26 mouse cellular contexts compared by ENCODE assay signal in the genomic region with DNA sequence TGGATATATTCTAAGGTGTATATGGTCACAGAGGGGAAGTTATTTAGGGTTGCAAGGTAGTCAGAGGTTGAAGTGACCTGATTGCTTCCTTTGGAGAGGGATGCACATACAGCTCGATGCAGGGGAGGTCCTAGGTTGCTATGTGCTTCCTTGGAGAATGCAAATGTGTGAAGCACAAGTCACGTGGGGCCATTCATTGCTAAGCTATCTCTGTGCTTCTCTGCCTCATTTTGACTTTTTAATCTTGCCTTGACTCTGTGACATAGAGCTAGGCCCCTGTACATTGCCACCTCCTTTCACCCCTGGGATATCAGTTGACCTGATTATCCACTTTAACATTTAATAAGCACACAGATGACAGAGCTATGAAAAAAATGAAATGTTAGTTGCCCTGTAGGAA.
DNase-seq lines count a peak whose midpoint lies in the region; ATAC-seq and TF ChIP-seq lines count a peak whose summit lies in the region.
"Had no signal": no experiment of that assay in that cellular context is flagged by ENCODE, and none has a peak within 500 bp of the region (broad histone marks: within the 10 kb centered on the region; RNA-seq: fewer than 3 reads in every experiment).

No protein-coding gene starts in this region.

- no peak overlapping the region for H3K4me2 ChIP-seq in hindbrain, embryonic 12.5 days (replicated peaks)
- no peak overlapping the region for H3K4me2 ChIP-seq in hindbrain, embryonic 13.5 days
- no peak overlapping the region for H3K4me2 ChIP-seq in midbrain, embryonic 14.5 days (ENCODE audit: low read length)
- no peak overlapping the region for H3K4me2 ChIP-seq in midbrain, embryonic 13.5 days (replicated peaks)
- no peak overlapping the region for H3K4me2 ChIP-seq in neural tube, embryonic 13.5 days
- H3K4me2 ChIP-seq: forebrain, embryonic 13.5 days; heart, embryonic 13.5 days; hindbrain, embryonic 14.5 days had no signal

- peak; percentile 35; the same call in 1 of the 2 replicates for ATAC-seq in hindbrain, embryonic 12.5 days (ENCODE audit: low FRiP score)
- no peak for ATAC-seq in hindbrain, embryonic 13.5 days (ENCODE audit: low FRiP score)
- ATAC-seq in midbrain, embryonic 14.5 days (ENCODE audit: low FRiP score, low TSS enrichment): peak; percentile 40; the same call in 1 of the 2 replicates
- ATAC-seq in midbrain, embryonic 13.5 days: no peak
- ATAC-seq in neural tube, embryonic 13.5 days (ENCODE audit: low read depth): 0 out of 2 replicates have a peak, but pooled peaks have one; percentile 15
- ATAC-seq: forebrain, embryonic 13.5 days; forebrain, embryonic 16.5 days; Patski had no signal

- no peak overlapping the region for H3K4me3 ChIP-seq in hindbrain, embryonic 12.5 days
- no peak overlapping the region for H3K4me3 ChIP-seq in hindbrain, embryonic 13.5 days
- H3K4me3 ChIP-seq in midbrain, embryonic 14.5 days (replicated peaks; ENCODE audit: low read depth, low read length): no peak overlapping the region
- H3K4me3 ChIP-seq in midbrain, embryonic 13.5 days (replicated peaks): no peak overlapping the region
- H3K4me3 ChIP-seq in neural tube, embryonic 13.5 days: no peak overlapping the region
- H3K4me3 ChIP-seq: forebrain, embryonic 10.5 days; forebrain, embryonic 13.5 days; heart, adult 2 months; heart, embryonic 10.5 days; heart, embryonic 13.5 days had no signal

- no peaks in the 10 kb centered on the region for H3K36me3 ChIP-seq in hindbrain, embryonic 12.5 days
- H3K36me3 ChIP-seq in hindbrain, embryonic 13.5 days: no peaks in the 10 kb centered on the region
- no peaks in the 10 kb centered on the region for H3K36me3 ChIP-seq in midbrain, embryonic 14.5 days (ENCODE audit: control insufficient read depth, insufficient read depth, low read length)
- H3K36me3 ChIP-seq in midbrain, embryonic 13.5 days: no peaks in the 10 kb centered on the region
- H3K36me3 ChIP-seq in neural tube, embryonic 13.5 days: no peaks in the 10 kb centered on the region
- H3K36me3 ChIP-seq: forebrain, embryonic 10.5 days; G1E; heart, embryonic 10.5 days; heart, embryonic 13.5 days had no signal

- TF ChIP-seq CTCF in brain, embryonic 14.5 days (IDR thresholded peaks at IDR 0.05; ENCODE audit: borderline replicate concordance, extremely low read depth, insufficient read depth, insufficient read length): no peak

- no peak for DNase-seq in midbrain, embryonic 14.5 days
- DNase-seq in brain, embryonic 14.5 days (ENCODE audit: low read depth): peak; percentile 5
- DNase-seq in adrenal gland, postnatal 36 days: no peak
- DNase-seq: adrenal gland, postnatal 10 days; B cell, adult 2 months; cerebellum, adult 18-20 months; cerebellum, adult 9-10 months; cerebellum, postnatal 14 days; gastrocnemius, postnatal 10 days; gastrocnemius, postnatal 36 days; heart, adult 2 months; heart, postnatal 14 days; heart, postnatal 4 days had no signal

- H3K9me3 ChIP-seq in hindbrain, embryonic 12.5 days (replicated peaks): no peaks in the 10 kb centered on the region
- no peaks in the 10 kb centered on the region for H3K9me3 ChIP-seq in hindbrain, embryonic 13.5 days
- H3K9me3 ChIP-seq in midbrain, embryonic 14.5 days (ENCODE audit: control insufficient read depth, low read length): no peaks in the 10 kb centered on the region
- no peaks in the 10 kb centered on the region for H3K9me3 ChIP-seq in midbrain, embryonic 13.5 days
- H3K9me3 ChIP-seq in neural tube, embryonic 13.5 days: no peaks in the 10 kb centered on the region
- H3K9me3 ChIP-seq: forebrain, embryonic 10.5 days; forebrain, embryonic 13.5 days; G1E; heart, embryonic 10.5 days; heart, embryonic 13.5 days had no signal

- H3K27ac ChIP-seq in hindbrain, embryonic 12.5 days: no peak overlapping the region
- H3K27ac ChIP-seq in hindbrain, embryonic 13.5 days: no peak overlapping the region
- H3K27ac ChIP-seq in midbrain, embryonic 14.5 days (replicated peaks; ENCODE audit: low read depth, low read length): no peak overlapping the region
- H3K27ac ChIP-seq in midbrain, embryonic 13.5 days: no peak overlapping the region
- H3K27ac ChIP-seq in neural tube, embryonic 13.5 days (replicated peaks): no peak overlapping the region
- H3K27ac ChIP-seq: forebrain, embryonic 10.5 days; forebrain, embryonic 13.5 days; heart, adult 2 months; heart, embryonic 10.5 days; heart, embryonic 13.5 days; hindbrain, embryonic 14.5 days had no signal

- H3K4me1 ChIP-seq in hindbrain, embryonic 12.5 days: no peaks in the 10 kb centered on the region
- no peaks in the 10 kb centered on the region; the same call in 1 of the 2 replicates for H3K4me1 ChIP-seq in hindbrain, embryonic 13.5 days (replicated peaks)
- no peaks in the 10 kb centered on the region for H3K4me1 ChIP-seq in midbrain, embryonic 14.5 days (ENCODE audit: control insufficient read depth, insufficient read depth, low read length)
- H3K4me1 ChIP-seq in midbrain, embryonic 13.5 days (replicated peaks): 0 out of 2 replicates have a peak, but pooled peaks cover 5% of the 10 kb centered on the region
- H3K4me1 ChIP-seq in neural tube, embryonic 13.5 days (replicated peaks): 0 out of 2 replicates have a peak, but pooled peaks cover 4% of the 10 kb centered on the region
- H3K4me1 ChIP-seq: forebrain, embryonic 10.5 days; forebrain, embryonic 13.5 days; heart, embryonic 10.5 days; heart, embryonic 13.5 days had no signal

- TF ChIP-seq POLR2A in brain, embryonic 14.5 days (IDR thresholded peaks at IDR 0.05; ENCODE audit: borderline replicate concordance, extremely low read depth, insufficient read depth, insufficient read length, poor library complexity, severe bottlenecking): no peak

- H3K9ac ChIP-seq in hindbrain, embryonic 12.5 days: no peak overlapping the region
- H3K9ac ChIP-seq in hindbrain, embryonic 13.5 days: no peak overlapping the region
- no peak overlapping the region for H3K9ac ChIP-seq in midbrain, embryonic 14.5 days (replicated peaks; ENCODE audit: low read length)
- H3K9ac ChIP-seq in midbrain, embryonic 13.5 days (replicated peaks): no peak overlapping the region
- H3K9ac ChIP-seq in neural tube, embryonic 13.5 days: no peak overlapping the region
- H3K9ac ChIP-seq: forebrain, embryonic 13.5 days; heart, embryonic 13.5 days; hindbrain, embryonic 14.5 days had no signal

- 47% methylated on average over 2 of the region's 2 CpGs for WGBS in hindbrain, embryonic 12.5 days
- WGBS in hindbrain, embryonic 13.5 days: 49% methylated on average over 2 of the region's 2 CpGs
- 18% methylated on average over 2 of the region's 2 CpGs for WGBS in midbrain, embryonic 14.5 days
- WGBS in midbrain, embryonic 13.5 days: 30% methylated on average over 2 of the region's 2 CpGs
- WGBS in neural tube, embryonic 13.5 days: 40% methylated on average over 2 of the region's 2 CpGs

- H3K27me3 ChIP-seq in hindbrain, embryonic 12.5 days: no peaks in the 10 kb centered on the region
- H3K27me3 ChIP-seq in hindbrain, embryonic 13.5 days: no peaks in the 10 kb centered on the region
- H3K27me3 ChIP-seq in midbrain, embryonic 14.5 days (ENCODE audit: control insufficient read depth, insufficient read depth, low read length): no peaks in the 10 kb centered on the region
- H3K27me3 ChIP-seq in midbrain, embryonic 13.5 days: no peaks in the 10 kb centered on the region
- no peaks in the 10 kb centered on the region for H3K27me3 ChIP-seq in neural tube, embryonic 13.5 days
- H3K27me3 ChIP-seq: CH12.LX; forebrain, embryonic 13.5 days; heart, embryonic 13.5 days; Patski had no signal

Comparison
In these comparisons a context has a peak if more than half of its experiments do, and no peak if none do; other contexts are left out.
1. ATAC-seq: peak in hindbrain, embryonic 12.5 days (single experiment), midbrain, embryonic 14.5 days (single experiment) and neural tube, embryonic 13.5 days (single experiment); none in hindbrain, embryonic 13.5 days (single experiment) and midbrain, embryonic 13.5 days (single experiment).